Mouse (Mus musculus) E14TG2a.4 (cell line): ENCODE results near the gene Gstz1.
A peak's percentile ranks its signal among the peaks of the same experiment; 100 is the strongest.

ENCODE experiments used
- H3K27me3 ChIP-seq: 2 replicates; pipeline ENCODE4 v1.6.1; 2014; ENCODE audit warnings: low read length, control low read depth; ENCODE audit not compliant: insufficient read depth
- H3K36me3 ChIP-seq: 2 replicates; pipeline ENCODE4 v1.6.1; 2014; ENCODE audit warnings: low read length, control low read depth; ENCODE audit not compliant: insufficient read depth
- H3K4me1 ChIP-seq: replicated peaks from 2 replicates; pipeline ENCODE4 v1.6.1; 2014; ENCODE audit warnings: low read depth, low read length, control low read depth
- H3K4me3 ChIP-seq: replicated peaks from 2 replicates; pipeline ENCODE4 v1.5.1; 2014; ENCODE audit warnings: mild to moderate bottlenecking, low read length
- H3K9me3 ChIP-seq: 2 replicates; pipeline ENCODE4 v1.6.1; 2014; ENCODE audit warnings: low read length, control low read depth
- CTCF ChIP-seq: conservative IDR thresholded peaks from 2 replicates; pipeline ENCODE4 v1.5.1; 2014; ENCODE audit warnings: low read length
- NANOG ChIP-seq: IDR thresholded peaks from 2 replicates; pipeline ENCODE4 v1.6.1; 2014; ENCODE audit warnings: borderline replicate concordance, low read length, mixed read lengths
- POU5F1 ChIP-seq: IDR thresholded peaks from 2 replicates; pipeline ENCODE4 v1.6.1; 2014; ENCODE audit warnings: low read length, borderline replicate concordance

Gstz1 gene

GRCm38 (mm10) chr12:87177631-87178030, 30.7 kb downstream of the Gstz1 start:
- H3K4me1 ChIP-seq: peaks cover 3% of the 10 kb centered on the region; the same call in 1 of the 2 replicates
- peaks cover 65% of the 10 kb centered on the region for H3K36me3 ChIP-seq
- no peaks in the 10 kb centered on the region for H3K27me3 ChIP-seq
- TF ChIP-seq NANOG: no peak
- no peak for TF ChIP-seq POU5F1
- no peak for TF ChIP-seq CTCF
- H3K4me3 ChIP-seq: no peak overlapping the region
- no peaks in the 10 kb centered on the region for H3K9me3 ChIP-seq

- H3K36me3 ChIP-seq: no peaks in the 10 kb centered on the region
- H3K4me3 ChIP-seq: no peak overlapping the region
- 0 out of 2 replicates have a peak, but pooled peaks cover 1% of the 10 kb centered on the region for H3K27me3 ChIP-seq
- H3K4me1 ChIP-seq: peaks cover 31% of the 10 kb centered on the region
- H3K9me3 ChIP-seq: no peaks in the 10 kb centered on the region
- TF ChIP-seq CTCF: no peak
- no peak for TF ChIP-seq POU5F1
- TF ChIP-seq NANOG: no peak
Observed at GRCm38 (mm10) chr12:87193008-87193407, 46.0 kb downstream of the Gstz1 start.

GRCm38 (mm10) chr12:87195069-87195468, 48.1 kb downstream of the Gstz1 start:
- Histone ChIP-seq H3K9me3 (no peaks in the 10 kb centered on the region), H3K4me3 (no peak overlapping the region), H3K36me3 (no peaks in the 10 kb centered on the region), H3K4me1 (peaks cover 34% of the 10 kb centered on the region), H3K27me3 (peaks cover 4% of the 10 kb centered on the region; the same call in 1 of the 2 replicates)
- no peak for TF ChIP-seq NANOG
- no peak for TF ChIP-seq POU5F1
- no peak for TF ChIP-seq CTCF

- no peaks in the 10 kb centered on the region for H3K36me3 ChIP-seq
- H3K9me3 ChIP-seq: no peaks in the 10 kb centered on the region
- H3K27me3 ChIP-seq: peaks cover 4% of the 10 kb centered on the region; the same call in 1 of the 2 replicates
- H3K4me3 ChIP-seq: no peak overlapping the region
- H3K4me1 ChIP-seq: peaks cover 38% of the 10 kb centered on the region
- TF ChIP-seq POU5F1 (no peak), CTCF (no peak), NANOG (no peak)
Observed at GRCm38 (mm10) chr12:87196310-87196709, 49.3 kb downstream of the Gstz1 start.

- peaks cover 25% of the 10 kb centered on the region for H3K4me1 ChIP-seq
- no peaks in the 10 kb centered on the region for H3K36me3 ChIP-seq
- TF ChIP-seq CTCF (no peak), NANOG (no peak), POU5F1 (no peak)
- H3K9me3 ChIP-seq: no peaks in the 10 kb centered on the region
- H3K27me3 ChIP-seq: peaks cover 4% of the 10 kb centered on the region; the same call in 1 of the 2 replicates
- H3K4me3 ChIP-seq: peak overlapping the region; percentile 93
Observed at GRCm38 (mm10) chr12:87198792-87199191, 51.8 kb downstream of the Gstz1 start.

- H3K4me1 ChIP-seq: peaks cover 25% of the 10 kb centered on the region
- H3K4me3 ChIP-seq: peak within 1 kb of the TSS; percentile 93
- H3K9me3 ChIP-seq: no peaks in the 10 kb centered on the region
- no peaks in the 10 kb centered on the region for H3K36me3 ChIP-seq
- H3K27me3 ChIP-seq: peaks cover 4% of the 10 kb centered on the region; the same call in 1 of the 2 replicates
- TF ChIP-seq NANOG: no peak
Observed at GRCm38 (mm10) chr12:87199206-87199972, 52.4 kb downstream of the Gstz1 start, which contains the start of gene Samd15. Gene Samd15 (plus strand): TSS chr12:87199723.

GRCm38 (mm10) chr12:87199973-87200586, 53.1 kb downstream of the Gstz1 start, which contains the start of gene Tmed8:
Gene Tmed8 (minus strand): TSS chr12:87200454.
- H3K4me3 ChIP-seq: peak within 1 kb of the TSS; percentile 93
- peaks cover 4% of the 10 kb centered on the region; the same call in 1 of the 2 replicates for H3K27me3 ChIP-seq
- no peak for TF ChIP-seq POU5F1
- no peak for TF ChIP-seq NANOG
- no peak for TF ChIP-seq CTCF
- no peaks in the 10 kb centered on the region for H3K9me3 ChIP-seq
- H3K36me3 ChIP-seq: no peaks in the 10 kb centered on the region
- peaks cover 25% of the 10 kb centered on the region for H3K4me1 ChIP-seq

GRCm38 (mm10) chr12:87201694-87202093, 54.7 kb downstream of the Gstz1 start:
- no peak overlapping the region for H3K4me3 ChIP-seq
- TF ChIP-seq POU5F1 (no peak), NANOG (no peak), CTCF (no peak)
- H3K9me3 ChIP-seq: peaks cover 3% of the 10 kb centered on the region; the same call in 1 of the 2 replicates
- peaks cover 36% of the 10 kb centered on the region for H3K4me1 ChIP-seq
- H3K36me3 ChIP-seq: no peaks in the 10 kb centered on the region
- H3K27me3 ChIP-seq: peaks cover 4% of the 10 kb centered on the region; the same call in 1 of the 2 replicates
